Mouse (Mus musculus): ENCODE measurements at regions not wholly inside any gene's neighbourhood (a gene's known extent, or its start where the extent isn't known, plus 50 kb on each side); places are given as distances from the start of the nearest gene placed in this dataset.

GRCm38 (mm10) chr19:21118782-21119181, 153.3 kb upstream of the Zfand5 start:
- Histone ChIP-seq H3K9ac (ENCODE audit: low read depth, low read length) (no peak overlapping the region), H3K9me3 (ENCODE audit: control insufficient read depth, low read length) (no peaks in the 10 kb centered on the region), H3K27ac (ENCODE audit: low read depth, low read length) (no peak overlapping the region), H3K4me1 (ENCODE audit: control insufficient read depth, insufficient read depth, low read length) (no peaks in the 10 kb centered on the region), H3K27me3 (ENCODE audit: control insufficient read depth, insufficient read depth, low read length) (no peaks in the 10 kb centered on the region), H3K4me2 (replicated peaks; ENCODE audit: low read depth, low read length) (no peak overlapping the region), H3K4me3 (ENCODE audit: low read length) (no peak overlapping the region), H3K36me3 (ENCODE audit: control insufficient read depth, insufficient read depth, low read length) (no peaks in the 10 kb centered on the region)
- 88% methylated on average over 4 of the region's 4 CpGs for WGBS
- ATAC-seq (ENCODE audit: low FRiP score, low TSS enrichment): no peak

GRCm38 (mm10) chr19:21115693-21116092, 156.4 kb upstream of the Zfand5 start:
- Histone ChIP-seq H3K9ac (ENCODE audit: low read depth, low read length) (no peak overlapping the region), H3K4me1 (ENCODE audit: control insufficient read depth, insufficient read depth, low read length) (no peaks in the 10 kb centered on the region), H3K36me3 (ENCODE audit: control insufficient read depth, insufficient read depth, low read length) (no peaks in the 10 kb centered on the region), H3K27me3 (ENCODE audit: control insufficient read depth, insufficient read depth, low read length) (no peaks in the 10 kb centered on the region), H3K4me3 (ENCODE audit: low read length) (no peak overlapping the region), H3K27ac (ENCODE audit: low read depth, low read length) (no peak overlapping the region), H3K4me2 (replicated peaks; ENCODE audit: low read depth, low read length) (no peak overlapping the region), H3K9me3 (ENCODE audit: control insufficient read depth, low read length) (no peaks in the 10 kb centered on the region)
- ATAC-seq (ENCODE audit: low FRiP score, low TSS enrichment): no peak
- WGBS: 85% methylated on average over 2 of the region's 2 CpGs

- H3K4me3 ChIP-seq (ENCODE audit: low read length): no peak overlapping the region
- H3K9me3 ChIP-seq (ENCODE audit: control insufficient read depth, low read length): no peaks in the 10 kb centered on the region
- no peaks in the 10 kb centered on the region for H3K36me3 ChIP-seq (ENCODE audit: control insufficient read depth, insufficient read depth, low read length)
- no peak overlapping the region for H3K4me2 ChIP-seq (replicated peaks; ENCODE audit: low read depth, low read length)
- 94% methylated on average over 5 of the region's 5 CpGs for WGBS
- no peaks in the 10 kb centered on the region for H3K27me3 ChIP-seq (ENCODE audit: control insufficient read depth, insufficient read depth, low read length)
- no peak overlapping the region for H3K9ac ChIP-seq (ENCODE audit: low read depth, low read length)
- 0 out of 2 replicates have a peak, but pooled peaks cover 2% of the 10 kb centered on the region for H3K4me1 ChIP-seq (ENCODE audit: control insufficient read depth, insufficient read depth, low read length)
- H3K27ac ChIP-seq (ENCODE audit: low read depth, low read length): no peak overlapping the region
- ATAC-seq (ENCODE audit: low FRiP score, low TSS enrichment): no peak
Measured at GRCm38 (mm10) chr19:21111836-21112235, 157.8 kb upstream of the Tmc1 start.

- H3K36me3 ChIP-seq (ENCODE audit: control insufficient read depth, insufficient read depth, low read length): no peaks in the 10 kb centered on the region
Measured at GRCm38 (mm10) chr19:21108311-21108710, 154.3 kb upstream of the Tmc1 start.

GRCm38 (mm10) chr19:21107741-21108140, 153.7 kb upstream of the Tmc1 start:
- Histone ChIP-seq H3K9ac (ENCODE audit: low read depth, low read length) (no peak overlapping the region), H3K4me3 (ENCODE audit: low read length) (no peak overlapping the region), H3K4me1 (ENCODE audit: control insufficient read depth, insufficient read depth, low read length) (peaks cover 12% of the 10 kb centered on the region; the same call in 1 of the 2 replicates), H3K4me2 (replicated peaks; ENCODE audit: low read depth, low read length) (no peak overlapping the region), H3K9me3 (ENCODE audit: control insufficient read depth, low read length) (no peaks in the 10 kb centered on the region), H3K27ac (ENCODE audit: low read depth, low read length) (no peak overlapping the region), H3K36me3 (ENCODE audit: control insufficient read depth, insufficient read depth, low read length) (no peaks in the 10 kb centered on the region), H3K27me3 (ENCODE audit: control insufficient read depth, insufficient read depth, low read length) (no peaks in the 10 kb centered on the region)
- WGBS: 34% methylated on average over 3 of the region's 3 CpGs
- ATAC-seq (ENCODE audit: low FRiP score, low TSS enrichment): peak; percentile 58; the same call in 1 of the 2 replicates

More at GRCm38 (mm10) chr19:21108311-21108710, 154.3 kb upstream of the Tmc1 start:
- 83% methylated on average over 2 of the region's 2 CpGs for WGBS
- H3K4me2 ChIP-seq (replicated peaks; ENCODE audit: low read depth, low read length): no peak overlapping the region
- no peak overlapping the region for H3K27ac ChIP-seq (ENCODE audit: low read depth, low read length)
- no peaks in the 10 kb centered on the region for H3K27me3 ChIP-seq (ENCODE audit: control insufficient read depth, insufficient read depth, low read length)
- no peak for ATAC-seq (ENCODE audit: low FRiP score, low TSS enrichment)
- H3K9me3 ChIP-seq (ENCODE audit: control insufficient read depth, low read length): no peaks in the 10 kb centered on the region
- no peak overlapping the region for H3K9ac ChIP-seq (ENCODE audit: low read depth, low read length)
- no peak overlapping the region for H3K4me3 ChIP-seq (ENCODE audit: low read length)
- H3K4me1 ChIP-seq (ENCODE audit: control insufficient read depth, insufficient read depth, low read length): peaks cover 12% of the 10 kb centered on the region; the same call in 1 of the 2 replicates

- peaks cover 12% of the 10 kb centered on the region; the same call in 1 of the 2 replicates for H3K4me1 ChIP-seq (ENCODE audit: control insufficient read depth, insufficient read depth, low read length)
- H3K9me3 ChIP-seq (ENCODE audit: control insufficient read depth, low read length): no peaks in the 10 kb centered on the region
- ATAC-seq (ENCODE audit: low FRiP score, low TSS enrichment): no peak
- no peak overlapping the region for H3K9ac ChIP-seq (ENCODE audit: low read depth, low read length)
- no peak overlapping the region for H3K4me2 ChIP-seq (replicated peaks; ENCODE audit: low read depth, low read length)
- no peaks in the 10 kb centered on the region for H3K27me3 ChIP-seq (ENCODE audit: control insufficient read depth, insufficient read depth, low read length)
- H3K27ac ChIP-seq (ENCODE audit: low read depth, low read length): no peak overlapping the region
- no peak overlapping the region for H3K4me3 ChIP-seq (ENCODE audit: low read length)
- no peaks in the 10 kb centered on the region for H3K36me3 ChIP-seq (ENCODE audit: control insufficient read depth, insufficient read depth, low read length)
- WGBS: 54% methylated on average over 4 of the region's 4 CpGs
Measured at GRCm38 (mm10) chr19:21107275-21107674, 153.3 kb upstream of the Tmc1 start.

- Histone ChIP-seq H3K4me3 (ENCODE audit: low read length) (no peak overlapping the region), H3K27ac (ENCODE audit: low read depth, low read length) (peak overlapping the region; percentile 63), H3K36me3 (ENCODE audit: control insufficient read depth, insufficient read depth, low read length) (no peaks in the 10 kb centered on the region), H3K4me1 (ENCODE audit: control insufficient read depth, insufficient read depth, low read length) (peaks cover 12% of the 10 kb centered on the region; the same call in 1 of the 2 replicates), H3K27me3 (ENCODE audit: control insufficient read depth, insufficient read depth, low read length) (no peaks in the 10 kb centered on the region), H3K9me3 (ENCODE audit: control insufficient read depth, low read length) (no peaks in the 10 kb centered on the region), H3K4me2 (replicated peaks; ENCODE audit: low read depth, low read length) (no peak overlapping the region), H3K9ac (ENCODE audit: low read depth, low read length) (no peak overlapping the region)
- ATAC-seq (ENCODE audit: low FRiP score, low TSS enrichment): peak; percentile 42; the same call in 1 of the 2 replicates
- WGBS: 71% methylated on average over 10 of the region's 10 CpGs
Measured at GRCm38 (mm10) chr19:21106766-21107165, 152.8 kb upstream of the Tmc1 start.

GRCm38 (mm10) chr19:21106241-21106669, 152.3 kb upstream of the Tmc1 start:
- ATAC-seq (ENCODE audit: low FRiP score, low TSS enrichment): peak; percentile 26; the same call in 1 of the 2 replicates
- H3K9me3 ChIP-seq (ENCODE audit: control insufficient read depth, low read length): no peaks in the 10 kb centered on the region
- no peak overlapping the region for H3K4me2 ChIP-seq (replicated peaks; ENCODE audit: low read depth, low read length)
- 26% methylated on average over 6 of the region's 6 CpGs for WGBS
- no peaks in the 10 kb centered on the region for H3K36me3 ChIP-seq (ENCODE audit: control insufficient read depth, insufficient read depth, low read length)
- no peak overlapping the region for H3K9ac ChIP-seq (ENCODE audit: low read depth, low read length)
- peaks cover 12% of the 10 kb centered on the region; the same call in 1 of the 2 replicates for H3K4me1 ChIP-seq (ENCODE audit: control insufficient read depth, insufficient read depth, low read length)
- H3K4me3 ChIP-seq (ENCODE audit: low read length): no peak overlapping the region
- H3K27ac ChIP-seq (ENCODE audit: low read depth, low read length): peak overlapping the region; percentile 63; the same call in 1 of the 2 replicates
- H3K27me3 ChIP-seq (ENCODE audit: control insufficient read depth, insufficient read depth, low read length): no peaks in the 10 kb centered on the region

- Histone ChIP-seq H3K4me2 (replicated peaks; ENCODE audit: low read depth, low read length) (no peak overlapping the region), H3K9me3 (ENCODE audit: control insufficient read depth, low read length) (no peaks in the 10 kb centered on the region), H3K4me1 (ENCODE audit: control insufficient read depth, insufficient read depth, low read length) (peaks cover 12% of the 10 kb centered on the region; the same call in 1 of the 2 replicates), H3K27ac (ENCODE audit: low read depth, low read length) (no peak overlapping the region), H3K4me3 (ENCODE audit: low read length) (no peak overlapping the region), H3K9ac (ENCODE audit: low read depth, low read length) (no peak overlapping the region), H3K27me3 (ENCODE audit: control insufficient read depth, insufficient read depth, low read length) (no peaks in the 10 kb centered on the region), H3K36me3 (ENCODE audit: control insufficient read depth, insufficient read depth, low read length) (no peaks in the 10 kb centered on the region)
- 90% methylated on average over 6 of the region's 6 CpGs for WGBS
- no peak for ATAC-seq (ENCODE audit: low FRiP score, low TSS enrichment)
Measured at GRCm38 (mm10) chr19:21105004-21105403, 151.0 kb upstream of the Tmc1 start.

All from kidney, embryonic 14.5 days (tissue).